Mouse (Mus musculus) heart, embryonic 13.5 days (tissue): ENCODE data around the gene Ccser1. TPM values are rescaled to one million over a fixed set of nuclear protein-coding genes. Genes with fewer than 3 reads are reported as not detected.

Experiments used
- ATAC-seq: fragments of 200-750 bp; cut with Nextera tagmentation; 2 replicates; pipeline ENCODE4 v1.8.0; 2017; ENCODE audit warnings: moderate TSS enrichment; ENCODE audit not compliant: insufficient number of reproducible peaks, low FRiP score, low TSS enrichment; ENCODE audit errors: extremely low read depth
- H3K27ac ChIP-seq: fragments of 300-500 bp; sonication (generic); replicated peaks from 2 replicates; pipeline ENCODE4 v1.5.1; 2015; ENCODE audit warnings: moderate library complexity, mild to moderate bottlenecking, inconsistent platforms
- H3K27me3 ChIP-seq: fragments of 300-500 bp; sonication (generic); replicated peaks from 2 replicates; pipeline ENCODE4 v1.6.1; 2015; ENCODE audit warnings: mild to moderate bottlenecking, inconsistent platforms
- H3K36me3 ChIP-seq: fragments of 300-500 bp; sonication (generic); 2 replicates; pipeline ENCODE4 v1.6.1; 2015; ENCODE audit warnings: mild to moderate bottlenecking, inconsistent platforms
- H3K4me1 ChIP-seq: fragments of 300-500 bp; sonication (generic); 2 replicates; pipeline ENCODE4 v1.6.1; 2015; ENCODE audit warnings: inconsistent platforms
- H3K4me2 ChIP-seq: fragments of 300-500 bp; sonication (generic); 2 replicates; pipeline ENCODE4 v1.6.1; 2015; ENCODE audit warnings: inconsistent platforms, mild to moderate bottlenecking, moderate library complexity
- H3K4me3 ChIP-seq: fragments of 300-500 bp; sonication (generic); 2 replicates; pipeline ENCODE4 v1.5.1; 2015; ENCODE audit warnings: moderate library complexity, mild to moderate bottlenecking, inconsistent platforms
- H3K9ac ChIP-seq: fragments of 300-500 bp; sonication (generic); 2 replicates; pipeline ENCODE4 v1.6.1; 2015; ENCODE audit warnings: inconsistent platforms, mild to moderate bottlenecking, moderate library complexity
- H3K9me3 ChIP-seq: fragments of 300-500 bp; sonication (generic); 2 replicates; pipeline ENCODE4 v1.6.1; 2016; ENCODE audit warnings: inconsistent platforms
- WGBS: fragments of 180-500 bp; shearing (Covaris S2); methylation state at CpG from one replicate; pipeline ENCODE4 v1.1.7; 2015; ENCODE audit warnings: mixed read lengths; 5-methylcytosine and 5-hydroxymethylcytosine counted together
- polyA plus RNA-seq: library from polyadenylated mRNA; unstranded; fragments of >200 nt; fragmentation: Nextera tagmentation; extraction: Ambion mirVana; gene quantifications from 2 replicates; pipeline ENCODE4 v1.2.1, GENCODE M21; 2015

Gene Ccser1
- polyA plus RNA-seq, 1 experiment from 2014 or later, result 1.2 TPM

GRCm38 (mm10) chr6:61300975-61301374 lies 120.9 kb downstream of the Ccser1 start:
- Histone ChIP-seq H3K27me3 (no peaks in the 10 kb centered on the region), H3K4me2 (no peak overlapping the region), H3K9ac (no peak overlapping the region), H3K4me1 (peaks cover 2% of the 10 kb centered on the region; the same call in 1 of the 2 replicates), H3K4me3 (no peak overlapping the region), H3K9me3 (no peaks in the 10 kb centered on the region), H3K36me3 (no peaks in the 10 kb centered on the region), H3K27ac (no peak overlapping the region)
- no peak for ATAC-seq
- 64% methylated on average over 7 of the region's 7 CpGs for WGBS

GRCm38 (mm10) chr6:61301631-61302030 lies 121.5 kb downstream of the Ccser1 start:
- WGBS, result 29% methylated on average over 2 of the region's 2 CpGs
- Histone ChIP-seq H3K9ac (no peak overlapping the region), H3K4me1 (peaks cover 2% of the 10 kb centered on the region; the same call in 1 of the 2 replicates), H3K4me3 (no peak overlapping the region), H3K36me3 (no peaks in the 10 kb centered on the region), H3K27ac (no peak overlapping the region), H3K4me2 (no peak overlapping the region), H3K27me3 (no peaks in the 10 kb centered on the region), H3K9me3 (no peaks in the 10 kb centered on the region)
- no peak for ATAC-seq

- Histone ChIP-seq H3K4me2 (no peak overlapping the region), H3K4me1 (no peaks in the 10 kb centered on the region), H3K9me3 (no peaks in the 10 kb centered on the region), H3K36me3 (no peaks in the 10 kb centered on the region), H3K4me3 (no peak overlapping the region), H3K9ac (no peak overlapping the region), H3K27me3 (no peaks in the 10 kb centered on the region), H3K27ac (no peak overlapping the region)
- WGBS, result 75% methylated on average over 18 of the region's 18 CpGs
- no peak for ATAC-seq
Measured at GRCm38 (mm10) chr6:61311324-61312091, 131.4 kb downstream of the Ccser1 start.

GRCm38 (mm10) chr6:61315884-61316601 lies 135.9 kb downstream of the Ccser1 start:
- WGBS, result 24% methylated on average over 6 of the region's 6 CpGs
- no peaks in the 10 kb centered on the region for H3K9me3 ChIP-seq

GRCm38 (mm10) chr6:61320842-61321241 lies 140.7 kb downstream of the Ccser1 start:
- no peak overlapping the region for H3K4me3 ChIP-seq
- no peaks in the 10 kb centered on the region for H3K36me3 ChIP-seq
- H3K9ac ChIP-seq, result no peak overlapping the region
- no peaks in the 10 kb centered on the region for H3K27me3 ChIP-seq
- no peaks in the 10 kb centered on the region for H3K9me3 ChIP-seq
- H3K4me1 ChIP-seq, result no peaks in the 10 kb centered on the region
- no peak for ATAC-seq
- 74% methylated on average over 4 of the region's 4 CpGs for WGBS
- H3K27ac ChIP-seq, result no peak overlapping the region
- H3K4me2 ChIP-seq, result no peak overlapping the region

More at GRCm38 (mm10) chr6:61315884-61316601, 135.9 kb downstream of the Ccser1 start:
- no peaks in the 10 kb centered on the region for H3K4me1 ChIP-seq
- H3K9ac ChIP-seq, result no peak overlapping the region
- ATAC-seq, result no peak
- H3K27me3 ChIP-seq, result no peaks in the 10 kb centered on the region
- H3K27ac ChIP-seq, result no peak overlapping the region
- no peak overlapping the region for H3K4me3 ChIP-seq
- H3K36me3 ChIP-seq, result no peaks in the 10 kb centered on the region
- no peak overlapping the region for H3K4me2 ChIP-seq

- 85% methylated on average over 6 of the region's 6 CpGs for WGBS
- Histone ChIP-seq H3K36me3 (no peaks in the 10 kb centered on the region), H3K9me3 (no peaks in the 10 kb centered on the region), H3K27ac (no peak overlapping the region), H3K4me2 (no peak overlapping the region), H3K4me1 (no peaks in the 10 kb centered on the region), H3K27me3 (no peaks in the 10 kb centered on the region), H3K9ac (no peak overlapping the region), H3K4me3 (no peak overlapping the region)
- ATAC-seq, result no peak
Measured at GRCm38 (mm10) chr6:61322328-61322727, 142.2 kb downstream of the Ccser1 start.

- Histone ChIP-seq H3K36me3 (no peaks in the 10 kb centered on the region), H3K4me2 (no peak overlapping the region), H3K4me1 (no peaks in the 10 kb centered on the region), H3K27ac (no peak overlapping the region), H3K27me3 (no peaks in the 10 kb centered on the region), H3K9me3 (no peaks in the 10 kb centered on the region), H3K9ac (no peak overlapping the region), H3K4me3 (no peak overlapping the region)
- 63% methylated on average over 2 of the region's 2 CpGs for WGBS
- ATAC-seq, result no peak
Measured at GRCm38 (mm10) chr6:61326131-61326530, 146.0 kb downstream of the Ccser1 start.

GRCm38 (mm10) chr6:61328981-61329380 lies 148.9 kb downstream of the Ccser1 start:
- H3K4me2 ChIP-seq, result no peak overlapping the region
- no peaks in the 10 kb centered on the region for H3K36me3 ChIP-seq
- H3K4me1 ChIP-seq, result no peaks in the 10 kb centered on the region
- ATAC-seq, result no peak
- H3K27ac ChIP-seq, result no peak overlapping the region
- H3K27me3 ChIP-seq, result no peaks in the 10 kb centered on the region
- H3K9me3 ChIP-seq, result no peaks in the 10 kb centered on the region
- no peak overlapping the region for H3K4me3 ChIP-seq
- no peak overlapping the region for H3K9ac ChIP-seq

GRCm38 (mm10) chr6:61329593-61330540 lies 149.7 kb downstream of the Ccser1 start:
- Histone ChIP-seq H3K4me3 (no peak overlapping the region), H3K9me3 (no peaks in the 10 kb centered on the region), H3K4me1 (no peaks in the 10 kb centered on the region), H3K27me3 (no peaks in the 10 kb centered on the region), H3K4me2 (no peak overlapping the region), H3K9ac (no peak overlapping the region), H3K36me3 (no peaks in the 10 kb centered on the region), H3K27ac (no peak overlapping the region)
- WGBS, result 72% methylated on average over 15 of the region's 15 CpGs
- no peak for ATAC-seq

GRCm38 (mm10) chr6:61334466-61334865 lies 154.3 kb downstream of the Ccser1 start:
- no peak overlapping the region for H3K27ac ChIP-seq
- WGBS, result 90% methylated on average over 1 of the region's 1 CpGs
- no peaks in the 10 kb centered on the region for H3K4me1 ChIP-seq
- H3K4me2 ChIP-seq, result no peak overlapping the region
- no peak overlapping the region for H3K9ac ChIP-seq
- no peaks in the 10 kb centered on the region for H3K27me3 ChIP-seq
- no peak for ATAC-seq
- no peaks in the 10 kb centered on the region; the same call in 1 of the 2 replicates for H3K9me3 ChIP-seq
- no peaks in the 10 kb centered on the region for H3K36me3 ChIP-seq
- H3K4me3 ChIP-seq, result no peak overlapping the region
